Mouse (Mus musculus) forebrain, embryonic 12.5 days (tissue): ENCODE measurements around the gene Guca1b. TPM values are rescaled to one million over a fixed set of nuclear protein-coding genes. Genes with fewer than 3 reads are reported as not detected.
A peak's percentile ranks its signal among the peaks of the same experiment; 100 is the strongest.

Experiments used
- ATAC-seq: fragments of 200-750 bp; cut with Nextera tagmentation; 2 replicates; pipeline ENCODE4 v1.8.0; 2017; ENCODE audit warnings: moderate TSS enrichment; ENCODE audit not compliant: low FRiP score
- H3K27ac ChIP-seq: fragments of 300-500 bp; sonication (generic); 2 replicates; pipeline ENCODE4 v1.5.1; 2016; ENCODE audit warnings: mild to moderate bottlenecking
- H3K27me3 ChIP-seq: fragments of 300-500 bp; sonication (generic); 2 replicates; pipeline ENCODE4 v1.6.1; 2016; ENCODE audit warnings: mild to moderate bottlenecking
- H3K36me3 ChIP-seq: fragments of 300-500 bp; sonication (generic); replicated peaks from 2 replicates; pipeline ENCODE4 v1.6.1; 2016; ENCODE audit warnings: mild to moderate bottlenecking
- H3K4me1 ChIP-seq: fragments of 300-500 bp; sonication (generic); 2 replicates; pipeline ENCODE4 v1.6.1; 2016
- H3K4me2 ChIP-seq: fragments of 300-500 bp; sonication (generic); 2 replicates; pipeline ENCODE4 v1.6.1; 2016; ENCODE audit warnings: mild to moderate bottlenecking, moderate library complexity
- H3K4me3 ChIP-seq: fragments of 300-500 bp; sonication (generic); replicated peaks from 2 replicates; pipeline ENCODE4 v1.5.1; 2016; ENCODE audit warnings: mild to moderate bottlenecking
- H3K9ac ChIP-seq: fragments of 300-500 bp; sonication (generic); 2 replicates; pipeline ENCODE4 v1.6.1; 2016; ENCODE audit warnings: mild to moderate bottlenecking
- H3K9me3 ChIP-seq: fragments of 300-500 bp; sonication (generic); 2 replicates; pipeline ENCODE4 v1.6.1; 2016
- WGBS: fragments of 180-500 bp; shearing (Covaris S2); methylation state at CpG from one replicate; pipeline ENCODE4 v1.1.7; 2016; 5-methylcytosine and 5-hydroxymethylcytosine counted together
- polyA plus RNA-seq: library from polyadenylated mRNA; unstranded; fragments of >200 nt; fragmentation: Nextera tagmentation; extraction: Ambion mirVana; gene quantifications from 2 replicates; pipeline ENCODE4 v1.2.1, GENCODE M21; 2016

Gene Guca1b
- polyA plus RNA-seq: 0.46 and 0.68 TPM in 2 replicates

DNA sequence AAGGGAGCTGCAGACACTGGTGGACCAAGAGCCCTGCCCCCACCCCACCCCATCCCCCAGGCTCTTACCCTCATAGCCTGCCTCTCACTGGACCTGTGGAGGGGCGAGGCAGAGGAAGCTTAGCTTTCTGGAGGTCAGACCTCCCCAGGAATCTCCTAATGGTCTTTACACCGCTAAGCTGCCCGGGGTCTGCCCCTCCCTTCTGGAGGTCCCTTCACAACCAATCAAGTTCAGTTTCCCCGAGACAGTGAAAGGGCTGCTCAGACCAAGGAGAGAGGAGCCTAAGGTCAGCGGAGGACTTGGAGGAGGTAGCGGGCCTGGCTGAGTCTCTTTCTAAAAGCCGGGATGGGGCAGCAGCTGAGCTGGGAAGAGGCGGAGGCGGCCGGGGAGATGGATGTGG lies at the start of gene Guca1b:
Gene Guca1b (plus strand): TSS at position 249 of the 400 bp plus-strand sequence.
- Histone ChIP-seq H3K9ac (no peak within 1 kb of the TSS), H3K9me3 (no peaks in the 10 kb centered on the region), H3K4me1 (peaks cover 7% of the 10 kb centered on the region), H3K36me3 (peaks cover 10% of the 10 kb centered on the region; the same call in 1 of the 2 replicates), H3K27me3 (peaks cover 6% of the 10 kb centered on the region; the same call in 1 of the 2 replicates), H3K27ac (no peak within 1 kb of the TSS), H3K4me3 (no peak within 1 kb of the TSS), H3K4me2 (no peak within 1 kb of the TSS)
- WGBS: 36% methylated on average over 10 of the region's 10 CpGs
- ATAC-seq: no peak

DNA sequence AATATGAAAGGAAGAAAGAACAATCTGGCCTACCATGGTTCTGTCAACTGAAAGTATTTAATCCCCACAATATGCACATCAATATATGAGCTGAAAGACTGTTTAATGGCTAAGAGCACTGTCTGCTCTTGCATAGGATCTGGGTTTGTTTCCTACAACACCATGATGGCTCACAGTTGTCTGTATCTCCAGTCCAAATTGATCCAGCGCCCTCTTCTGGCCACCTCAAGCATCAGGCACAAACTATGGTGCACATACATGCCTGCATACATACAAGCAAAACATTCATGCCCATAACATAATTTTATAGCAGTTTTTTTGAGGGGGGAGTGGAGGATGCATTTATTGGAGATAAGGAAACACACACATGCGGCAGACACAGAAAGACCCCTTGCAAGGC lies 42.1 kb upstream of the Guca1b start:
- peaks cover 87% of the 10 kb centered on the region for H3K36me3 ChIP-seq
- peaks cover 4% of the 10 kb centered on the region; the same call in 1 of the 2 replicates for H3K27me3 ChIP-seq
- H3K9me3 ChIP-seq: peaks cover 12% of the 10 kb centered on the region; the same call in 1 of the 2 replicates
- no peak overlapping the region for H3K4me3 ChIP-seq
- H3K4me2 ChIP-seq: no peak overlapping the region
- no peaks in the 10 kb centered on the region for H3K4me1 ChIP-seq
- no peak overlapping the region for H3K27ac ChIP-seq
- 91% methylated on average over 2 of the region's 2 CpGs for WGBS
- ATAC-seq: no peak
- no peak overlapping the region for H3K9ac ChIP-seq

GRCm38 (mm10) chr17:47349721-47350319 lies 35.4 kb upstream of the Guca1b start:
- Histone ChIP-seq H3K4me2 (no peak overlapping the region), H3K4me1 (no peaks in the 10 kb centered on the region), H3K36me3 (peaks cover 95% of the 10 kb centered on the region), H3K27me3 (no peaks in the 10 kb centered on the region), H3K27ac (no peak overlapping the region), H3K4me3 (no peak overlapping the region), H3K9ac (no peak overlapping the region), H3K9me3 (peaks cover 32% of the 10 kb centered on the region)
- no peak for ATAC-seq
- WGBS: 83% methylated on average over 3 of the region's 3 CpGs

DNA sequence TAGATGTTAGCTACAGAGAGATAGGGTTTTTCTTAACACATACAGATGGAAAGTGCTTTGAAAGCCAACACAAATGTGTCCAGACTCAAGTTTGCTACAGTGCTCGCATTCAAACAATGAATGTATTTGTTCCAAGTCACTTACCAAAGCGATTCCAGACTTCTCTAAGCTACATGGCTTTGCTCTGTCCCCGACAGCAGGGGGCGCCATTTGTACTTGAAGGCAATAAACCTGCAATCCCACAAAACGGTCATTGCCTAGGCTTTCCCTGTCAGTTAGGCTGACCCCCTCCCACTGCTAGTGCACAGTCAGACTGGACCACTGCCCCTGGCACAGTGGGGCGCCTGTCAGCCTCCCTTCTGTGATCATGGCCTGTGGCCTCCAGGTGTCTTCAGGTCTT lies 25.2 kb upstream of the Guca1b start:
- ATAC-seq: no peak
- H3K4me2 ChIP-seq: no peak overlapping the region
- H3K27ac ChIP-seq: no peak overlapping the region
- no peak overlapping the region for H3K4me3 ChIP-seq
- peaks cover 46% of the 10 kb centered on the region for H3K36me3 ChIP-seq
- 24% methylated on average over 6 of the region's 6 CpGs for WGBS
- no peak overlapping the region for H3K9ac ChIP-seq
- H3K4me1 ChIP-seq: no peaks in the 10 kb centered on the region
- H3K9me3 ChIP-seq: no peaks in the 10 kb centered on the region
- no peaks in the 10 kb centered on the region; the same call in 1 of the 2 replicates for H3K27me3 ChIP-seq

DNA sequence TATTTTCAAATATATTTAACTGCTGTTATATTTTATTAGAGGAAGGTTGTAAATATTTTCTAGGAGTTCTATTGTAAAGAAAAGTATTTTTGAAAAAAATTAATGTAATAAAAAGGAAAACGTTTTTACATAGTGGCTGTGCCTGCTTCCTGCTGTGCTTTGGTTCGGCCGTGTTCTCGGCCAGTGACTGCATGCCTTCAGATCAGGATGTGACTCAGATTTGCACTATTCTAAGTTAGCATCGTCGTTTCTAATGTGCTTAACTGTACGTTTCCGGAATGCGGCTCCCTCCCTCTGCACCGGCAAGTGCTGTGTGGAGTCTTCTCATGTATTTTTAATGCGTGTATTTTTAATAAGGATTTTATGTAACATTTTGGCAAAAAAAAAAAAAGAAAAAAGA lies 23.9 kb upstream of the Guca1b start:
- H3K9me3 ChIP-seq: no peaks in the 10 kb centered on the region
- H3K4me3 ChIP-seq: no peak overlapping the region
- no peak overlapping the region for H3K4me2 ChIP-seq
- no peak overlapping the region for H3K9ac ChIP-seq
- H3K4me1 ChIP-seq: no peaks in the 10 kb centered on the region
- no peak for ATAC-seq
- WGBS: 88% methylated on average over 11 of the region's 11 CpGs
- H3K27ac ChIP-seq: no peak overlapping the region
- peaks cover 11% of the 10 kb centered on the region for H3K27me3 ChIP-seq
- peaks cover 32% of the 10 kb centered on the region for H3K36me3 ChIP-seq

- H3K27me3 ChIP-seq: peaks cover 26% of the 10 kb centered on the region
- no peaks in the 10 kb centered on the region for H3K9me3 ChIP-seq
- ATAC-seq: peak; percentile 94
- 4% methylated on average over 35 of the region's 35 CpGs for WGBS
- H3K4me1 ChIP-seq: peaks cover 17% of the 10 kb centered on the region
- H3K27ac ChIP-seq: peak within 1 kb of the TSS; percentile 68; the same call in 1 of the 2 replicates
- H3K36me3 ChIP-seq: peaks cover 13% of the 10 kb centered on the region
- peak within 1 kb of the TSS; percentile 73 for H3K4me3 ChIP-seq
- peak within 1 kb of the TSS; percentile 84 for H3K4me2 ChIP-seq
- H3K9ac ChIP-seq: peak within 1 kb of the TSS; percentile 64
These were observed 16.6 kb upstream of the Guca1b start, which contains the start of gene Mrps10 for GRCm38 (mm10) chr17:47368401-47369086. Mrps10 (plus strand) TSS chr17:47368887.

- Histone ChIP-seq H3K4me2 (peak overlapping the region; percentile 84), H3K4me1 (peaks cover 17% of the 10 kb centered on the region), H3K4me3 (peak overlapping the region; percentile 73), H3K27me3 (peaks cover 26% of the 10 kb centered on the region), H3K36me3 (peaks cover 18% of the 10 kb centered on the region), H3K9ac (peak overlapping the region; percentile 64), H3K27ac (peak overlapping the region; percentile 68; the same call in 1 of the 2 replicates), H3K9me3 (no peaks in the 10 kb centered on the region)
- 2% methylated on average over 20 of the region's 20 CpGs for WGBS
- peak; percentile 63 for ATAC-seq
These were observed 16.1 kb upstream of the Guca1b start for GRCm38 (mm10) chr17:47369087-47369443.

DNA sequence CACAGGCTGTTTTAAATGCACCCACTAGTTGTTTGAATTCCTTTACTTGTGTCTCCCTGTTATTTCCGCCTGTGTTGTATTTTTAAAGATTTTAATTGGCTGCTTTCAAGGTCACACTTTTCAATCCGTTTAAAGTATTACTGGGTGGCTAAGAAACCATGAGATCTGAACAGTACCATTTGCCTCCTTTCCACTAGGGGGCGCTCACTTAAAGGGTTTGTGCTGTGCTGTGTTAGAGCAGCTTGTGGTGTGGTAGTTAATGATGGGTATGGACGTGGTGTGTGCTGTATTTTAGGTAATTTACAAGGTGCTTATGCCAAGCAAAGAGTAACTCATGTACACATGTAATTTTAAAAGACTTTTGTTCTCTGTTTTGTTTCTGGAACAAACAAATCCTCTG lies 13.7 kb upstream of the Guca1b start:
- Histone ChIP-seq H3K36me3 (peaks cover 41% of the 10 kb centered on the region), H3K9me3 (no peaks in the 10 kb centered on the region), H3K9ac (no peak overlapping the region), H3K27me3 (peaks cover 14% of the 10 kb centered on the region), H3K4me1 (peaks cover 17% of the 10 kb centered on the region), H3K4me3 (no peak overlapping the region), H3K4me2 (no peak overlapping the region; the same call in 1 of the 2 replicates), H3K27ac (no peak overlapping the region)
- ATAC-seq: 0 out of 2 replicates have a peak, but pooled peaks have one; percentile 49
- 14% methylated on average over 4 of the region's 4 CpGs for WGBS

DNA sequence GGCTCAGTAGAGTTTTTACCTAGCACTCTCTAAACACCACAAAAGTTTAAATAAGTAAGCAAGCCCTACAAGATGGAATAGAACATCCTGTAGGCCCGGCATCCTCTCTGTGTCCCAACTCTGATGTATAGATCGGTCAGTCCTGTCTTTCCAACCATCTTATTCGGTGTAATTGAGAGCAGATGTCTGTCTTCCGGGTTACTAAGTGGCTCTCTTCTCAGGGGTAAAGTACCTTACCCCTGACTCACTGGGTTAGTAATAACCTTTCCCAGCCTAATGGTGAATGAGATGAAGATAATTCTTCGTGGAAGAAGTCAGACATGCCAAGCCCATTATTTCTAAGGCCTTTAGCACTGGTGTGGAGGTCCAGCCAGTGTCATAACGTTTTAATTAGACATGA lies 11.2 kb upstream of the Guca1b start:
- Histone ChIP-seq H3K27me3 (no peaks in the 10 kb centered on the region), H3K4me3 (no peak overlapping the region), H3K4me1 (peaks cover 17% of the 10 kb centered on the region), H3K27ac (no peak overlapping the region), H3K4me2 (no peak overlapping the region), H3K9me3 (no peaks in the 10 kb centered on the region), H3K36me3 (peaks cover 63% of the 10 kb centered on the region), H3K9ac (no peak overlapping the region)
- ATAC-seq: no peak
- WGBS: 85% methylated on average over 6 of the region's 6 CpGs

DNA sequence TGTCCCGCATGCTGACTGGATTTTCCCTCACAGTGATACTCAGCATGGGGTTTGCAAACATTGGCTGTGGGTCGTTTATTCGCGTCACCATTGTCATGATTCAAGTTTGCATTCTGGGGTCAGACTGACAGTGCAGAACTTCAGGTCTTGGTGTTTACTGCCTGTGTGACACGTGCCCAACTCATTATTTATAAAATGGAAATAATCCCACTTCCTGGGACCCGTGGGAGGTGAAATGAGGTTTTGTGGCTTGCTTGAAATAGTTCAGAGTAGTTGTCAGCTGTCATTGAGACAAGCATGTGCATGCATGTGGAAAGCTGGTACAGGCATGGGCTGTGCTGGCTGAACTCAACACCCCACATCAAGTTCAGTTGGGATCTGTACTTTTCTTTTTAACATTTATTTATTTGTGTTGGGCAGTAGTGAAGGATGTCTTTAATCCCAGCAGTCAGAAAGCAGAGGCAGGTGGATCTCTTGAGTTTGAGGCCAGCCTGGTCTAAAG lies 8.4 kb upstream of the Guca1b start:
- ATAC-seq: no peak
- peaks cover 85% of the 10 kb centered on the region for H3K36me3 ChIP-seq
- 94% methylated on average over 6 of the region's 6 CpGs for WGBS

DNA sequence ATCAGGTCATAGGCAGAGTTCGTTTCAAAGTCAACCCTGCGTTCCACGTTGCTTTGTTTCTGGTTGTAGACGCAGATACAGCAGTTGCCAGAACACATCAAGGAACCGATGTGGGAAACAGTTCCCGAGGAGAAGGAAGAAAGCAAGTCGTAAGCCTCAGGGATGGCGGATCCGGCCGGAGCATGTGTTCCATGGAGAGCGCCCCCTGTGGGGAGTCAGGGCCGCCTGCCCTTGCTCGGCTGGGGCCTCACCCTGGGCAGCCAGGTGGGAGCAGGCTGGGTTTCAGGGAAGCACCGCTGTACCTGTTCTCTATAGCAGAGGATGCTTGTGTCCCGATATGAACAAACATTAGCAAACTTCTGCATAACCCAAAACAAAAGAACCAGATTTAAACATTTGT lies 7.1 kb upstream of the Guca1b start:
- Histone ChIP-seq H3K9ac (no peak overlapping the region), H3K27ac (no peak overlapping the region), H3K36me3 (peaks cover 77% of the 10 kb centered on the region), H3K4me1 (peaks cover 7% of the 10 kb centered on the region), H3K27me3 (no peaks in the 10 kb centered on the region), H3K4me2 (no peak overlapping the region), H3K4me3 (no peak overlapping the region), H3K9me3 (no peaks in the 10 kb centered on the region)
- no peak for ATAC-seq
- WGBS: 78% methylated on average over 15 of the region's 15 CpGs

More for the DNA sequence above, 8.4 kb upstream of the Guca1b start:
- Histone ChIP-seq H3K4me1 (peaks cover 6% of the 10 kb centered on the region), H3K27ac (no peak overlapping the region), H3K4me2 (no peak overlapping the region), H3K27me3 (no peaks in the 10 kb centered on the region), H3K9me3 (no peaks in the 10 kb centered on the region), H3K9ac (no peak overlapping the region), H3K4me3 (no peak overlapping the region)

DNA sequence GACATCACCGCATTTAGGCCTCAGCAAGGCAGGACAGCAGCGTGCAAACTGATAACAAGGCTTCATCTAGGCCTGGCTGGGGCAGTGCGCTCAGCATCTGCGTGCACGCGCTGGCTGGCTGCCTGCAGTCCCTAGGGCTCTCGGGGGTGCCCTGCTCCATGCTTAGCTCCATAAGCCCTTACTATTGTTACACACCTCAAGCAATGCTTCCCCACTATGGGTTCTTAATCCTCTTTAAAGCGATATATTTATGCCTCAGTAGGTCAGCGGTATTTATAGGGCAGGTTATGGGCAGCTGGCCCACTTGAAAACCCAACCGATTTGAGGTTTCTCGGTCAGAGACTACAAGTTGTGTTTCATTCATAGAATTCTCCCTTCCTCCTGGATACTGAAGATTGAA lies 3.3 kb upstream of the Guca1b start:
- peaks cover 39% of the 10 kb centered on the region for H3K36me3 ChIP-seq
- 44% methylated on average over 11 of the region's 11 CpGs for WGBS
- H3K27me3 ChIP-seq: peaks cover 6% of the 10 kb centered on the region; the same call in 1 of the 2 replicates
- no peak overlapping the region for H3K9ac ChIP-seq
- no peak for ATAC-seq
- H3K4me3 ChIP-seq: no peak overlapping the region
- H3K4me2 ChIP-seq: no peak overlapping the region
- peaks cover 7% of the 10 kb centered on the region for H3K4me1 ChIP-seq
- H3K9me3 ChIP-seq: no peaks in the 10 kb centered on the region
- H3K27ac ChIP-seq: no peak overlapping the region
